Mouse (Mus musculus) heart, postnatal 0 days (tissue): ENCODE results near the gene Lpp.

Experiments
- CTCF ChIP-seq: IDR thresholded peaks from 2 replicates; pipeline ENCODE4 v1.5.1; 2016; ENCODE audit warnings: antibody characterized with exemption, control low read depth, low read depth
- EP300 ChIP-seq: IDR thresholded peaks from 2 replicates; pipeline ENCODE4 v1.6.1; 2016; ENCODE audit warnings: antibody characterized with exemption, low read depth

DNA sequence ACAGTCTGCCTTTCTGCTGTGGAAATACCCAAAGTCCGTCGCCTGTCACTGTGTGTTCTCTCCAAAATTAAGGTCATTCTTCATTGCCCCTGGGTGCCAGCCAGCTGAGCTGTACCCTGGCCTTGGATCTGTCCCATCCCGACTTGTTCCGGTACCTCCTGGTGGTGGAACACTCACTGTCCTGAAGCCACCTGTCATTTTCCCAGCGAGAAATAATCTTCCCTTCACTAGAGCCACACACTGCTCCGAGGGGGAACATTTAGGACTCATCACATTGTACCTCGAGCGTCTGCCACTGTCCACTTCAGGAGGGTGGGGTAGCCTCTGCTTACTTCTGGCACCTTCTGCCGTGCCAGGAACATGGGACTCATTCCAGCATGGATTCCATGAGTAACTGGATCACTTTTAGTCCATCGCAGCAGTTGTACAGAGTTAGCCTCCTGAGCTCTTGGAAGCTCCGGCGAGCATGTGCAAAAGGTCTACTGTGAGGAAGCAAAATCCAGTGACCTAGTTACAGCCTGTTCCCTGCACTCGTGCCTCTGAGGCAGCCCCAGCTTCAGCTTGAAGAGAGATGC lies 90.3 kb downstream of the Lpp start:
- TF ChIP-seq CTCF (no peak), EP300 (no peak)
